Mouse (Mus musculus): Measurements from ENCODE around the gene Irgm1. TPM values are rescaled to one million over a fixed set of nuclear protein-coding genes. Genes with fewer than 3 reads are reported as not detected.

Gene Irgm1
- polyA plus RNA-seq, 1 experiment = 20.0 TPM

GRCm38 (mm10) chr11:48818346-48818745 is 53.1 kb downstream of the Irgm1 start:
- TF ChIP-seq CTCF (IDR thresholded peaks at IDR 0.05; ENCODE audit: borderline replicate concordance, control insufficient read depth, extremely low read depth, insufficient read depth, low read length, poor library complexity) = no peak
- TF ChIP-seq POLR2A (IDR thresholded peaks at IDR 0.05; ENCODE audit: control insufficient read depth, extremely low read depth, insufficient read depth, low read length, poor library complexity) = no peak
- Histone ChIP-seq H3K4me1 (replicated peaks; ENCODE audit: control insufficient read depth, insufficient read depth, low read length) (peaks cover 10% of the 10 kb centered on the region), H3K27me3 (ENCODE audit: control insufficient read depth, insufficient read depth, low read length) (no peaks in the 10 kb centered on the region), H3K27ac (ENCODE audit: control insufficient read depth, insufficient read depth, low read length) (no peak overlapping the region), H3K4me3 (ENCODE audit: control insufficient read depth, insufficient read depth, low read length) (no peak overlapping the region), H3K36me3 (ENCODE audit: control insufficient read depth, insufficient read depth, low read length) (no peaks in the 10 kb centered on the region)
- under 1% methylated on average over 16 of the region's 16 CpGs for WGBS
- peak; percentile 83 for DNase-seq

DNA sequence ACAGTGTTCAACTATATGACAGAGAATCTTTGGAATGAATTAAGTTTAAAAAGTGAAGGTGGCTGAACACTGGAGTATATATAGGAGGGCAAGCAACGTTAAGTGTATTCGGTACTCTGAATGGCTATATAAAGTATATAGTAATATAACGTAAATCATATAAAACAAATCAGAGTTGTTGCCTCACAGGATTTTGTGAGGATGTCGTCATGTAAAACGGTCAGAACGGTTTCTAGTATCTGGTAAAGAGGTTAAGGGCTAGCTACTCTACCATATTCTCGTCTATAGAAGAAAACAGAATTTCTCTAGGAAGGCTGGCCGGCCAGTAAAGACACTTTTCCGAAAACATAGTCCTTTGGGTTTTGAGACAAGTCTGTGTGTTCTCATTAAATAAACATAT is 53.7 kb downstream of the Irgm1 start:
- WGBS = 3% methylated on average over 9 of the region's 9 CpGs
- no peak overlapping the region for H3K27ac ChIP-seq (ENCODE audit: control insufficient read depth, insufficient read depth, low read length)
- H3K27me3 ChIP-seq (ENCODE audit: control insufficient read depth, insufficient read depth, low read length) = no peaks in the 10 kb centered on the region
- peak overlapping the region; percentile 78 for H3K4me3 ChIP-seq (ENCODE audit: control insufficient read depth, insufficient read depth, low read length)
- H3K4me1 ChIP-seq (replicated peaks; ENCODE audit: control insufficient read depth, insufficient read depth, low read length) = peaks cover 10% of the 10 kb centered on the region
- no peak for TF ChIP-seq POLR2A (IDR thresholded peaks at IDR 0.05; ENCODE audit: control insufficient read depth, extremely low read depth, insufficient read depth, low read length, poor library complexity)
- no peak for TF ChIP-seq CTCF (IDR thresholded peaks at IDR 0.05; ENCODE audit: borderline replicate concordance, control insufficient read depth, extremely low read depth, insufficient read depth, low read length, poor library complexity)
- DNase-seq = no peak
- H3K36me3 ChIP-seq (ENCODE audit: control insufficient read depth, insufficient read depth, low read length) = no peaks in the 10 kb centered on the region

- no peaks in the 10 kb centered on the region for H3K27me3 ChIP-seq (ENCODE audit: control insufficient read depth, insufficient read depth, low read length)
- H3K27ac ChIP-seq (ENCODE audit: control insufficient read depth, insufficient read depth, low read length) = peak within 1 kb of the TSS; percentile 63
- peaks cover 10% of the 10 kb centered on the region for H3K4me1 ChIP-seq (replicated peaks; ENCODE audit: control insufficient read depth, insufficient read depth, low read length)
- H3K36me3 ChIP-seq (ENCODE audit: control insufficient read depth, insufficient read depth, low read length) = peaks cover 5% of the 10 kb centered on the region
- H3K4me3 ChIP-seq (ENCODE audit: control insufficient read depth, insufficient read depth, low read length) = peak within 1 kb of the TSS; percentile 78
- peak; percentile 99 for DNase-seq
- 0 out of 2 replicates have a peak, but pooled peaks have one; percentile 10 for TF ChIP-seq CTCF (IDR thresholded peaks at IDR 0.05; ENCODE audit: borderline replicate concordance, control insufficient read depth, extremely low read depth, insufficient read depth, low read length, poor library complexity)
- peak; percentile 34; the same call in 1 of the 2 replicates for TF ChIP-seq POLR2A (IDR thresholded peaks at IDR 0.05; ENCODE audit: control insufficient read depth, extremely low read depth, insufficient read depth, low read length, poor library complexity)
- under 1% methylated on average over 77 of the region's 77 CpGs for WGBS
Measured at GRCm38 (mm10) chr11:48816800-48817665, 54.5 kb downstream of the Irgm1 start, which contains the start of gene Trim41. Trim41 (minus strand) TSS chr11:48817353.

DNA sequence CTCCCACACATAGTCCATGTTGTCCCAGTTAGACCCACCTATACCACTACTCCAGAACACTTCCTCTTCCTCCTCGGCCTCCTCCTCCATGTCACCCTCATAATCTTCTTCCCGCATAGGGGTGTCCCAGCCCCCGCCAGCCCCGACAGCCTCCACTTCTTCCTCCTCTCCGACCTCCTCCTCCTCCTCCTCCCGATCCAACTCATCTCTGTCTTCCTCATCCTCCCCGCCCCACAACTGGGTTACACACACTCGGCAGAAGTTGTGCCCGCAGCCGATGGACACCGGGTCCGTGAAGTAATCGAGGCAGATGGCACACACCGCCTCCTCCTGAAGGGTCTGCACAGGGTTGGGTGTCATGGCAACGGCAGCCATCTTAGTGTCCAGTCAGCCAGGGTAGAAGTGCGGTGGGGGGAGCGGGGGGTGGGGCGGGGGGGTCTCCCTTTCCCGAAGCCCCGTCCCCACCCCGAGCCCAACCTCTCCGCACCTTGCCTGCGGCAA is 55.2 kb downstream of the Irgm1 start:
- no peak for DNase-seq
- Histone ChIP-seq H3K27ac (ENCODE audit: control insufficient read depth, insufficient read depth, low read length) (no peak overlapping the region), H3K4me3 (ENCODE audit: control insufficient read depth, insufficient read depth, low read length) (peak overlapping the region; percentile 77), H3K36me3 (ENCODE audit: control insufficient read depth, insufficient read depth, low read length) (peaks cover 10% of the 10 kb centered on the region), H3K27me3 (ENCODE audit: control insufficient read depth, insufficient read depth, low read length) (no peaks in the 10 kb centered on the region), H3K4me1 (replicated peaks; ENCODE audit: control insufficient read depth, insufficient read depth, low read length) (peaks cover 10% of the 10 kb centered on the region)
- no peak for TF ChIP-seq POLR2A (IDR thresholded peaks at IDR 0.05; ENCODE audit: control insufficient read depth, extremely low read depth, insufficient read depth, low read length, poor library complexity)
- no peak for TF ChIP-seq CTCF (IDR thresholded peaks at IDR 0.05; ENCODE audit: borderline replicate concordance, control insufficient read depth, extremely low read depth, insufficient read depth, low read length, poor library complexity)
- WGBS = 1% methylated on average over 23 of the region's 23 CpGs

DNA sequence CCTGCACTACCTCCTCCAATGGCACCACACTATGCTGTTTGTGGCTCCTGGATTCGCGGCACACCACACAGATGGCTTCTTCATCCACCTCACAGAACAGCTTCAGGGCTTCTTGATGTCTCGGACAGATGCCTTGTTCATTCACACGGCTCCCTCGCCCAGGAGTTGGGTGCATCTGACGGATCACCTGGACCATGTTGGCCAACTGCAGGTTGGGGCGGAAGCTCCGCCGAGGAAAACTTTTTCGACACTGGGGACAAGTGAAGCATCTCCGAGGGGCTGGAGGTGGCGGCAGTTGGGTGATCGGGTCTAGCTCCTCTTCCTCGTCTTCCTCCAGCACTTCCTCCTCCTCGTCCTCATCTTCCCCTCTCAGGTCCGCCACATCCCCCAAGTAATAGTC is 55.6 kb downstream of the Irgm1 start:
- Histone ChIP-seq H3K4me1 (replicated peaks; ENCODE audit: control insufficient read depth, insufficient read depth, low read length) (peaks cover 10% of the 10 kb centered on the region), H3K4me3 (ENCODE audit: control insufficient read depth, insufficient read depth, low read length) (peak overlapping the region; percentile 77), H3K27me3 (ENCODE audit: control insufficient read depth, insufficient read depth, low read length) (no peaks in the 10 kb centered on the region), H3K36me3 (ENCODE audit: control insufficient read depth, insufficient read depth, low read length) (peaks cover 15% of the 10 kb centered on the region), H3K27ac (ENCODE audit: control insufficient read depth, insufficient read depth, low read length) (no peak overlapping the region)
- TF ChIP-seq POLR2A (IDR thresholded peaks at IDR 0.05; ENCODE audit: control insufficient read depth, extremely low read depth, insufficient read depth, low read length, poor library complexity) (no peak), CTCF (IDR thresholded peaks at IDR 0.05; ENCODE audit: borderline replicate concordance, control insufficient read depth, extremely low read depth, insufficient read depth, low read length, poor library complexity) (no peak)
- 66% methylated on average over 16 of the region's 16 CpGs for WGBS
- DNase-seq = peak; percentile 11

DNA sequence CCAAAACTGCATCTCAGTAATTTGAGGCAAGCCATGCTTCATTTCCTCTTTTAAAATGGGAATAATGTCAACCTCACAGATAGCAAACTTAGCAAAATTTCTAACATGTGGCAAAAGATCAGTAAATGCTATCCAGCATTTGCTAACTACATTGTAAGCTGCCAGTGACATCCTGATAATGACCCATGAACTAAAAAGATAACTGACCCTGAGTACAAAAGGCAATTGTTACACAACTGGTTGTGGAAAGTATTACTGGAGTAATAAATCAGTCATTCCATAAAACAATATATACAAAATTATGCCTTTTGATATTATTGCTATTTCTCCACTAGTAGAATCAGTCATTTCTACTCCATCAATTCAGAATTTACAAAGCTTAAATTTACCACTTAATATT is 57.7 kb downstream of the Irgm1 start:
- Histone ChIP-seq H3K4me1 (replicated peaks; ENCODE audit: control insufficient read depth, insufficient read depth, low read length) (peaks cover 10% of the 10 kb centered on the region), H3K4me3 (ENCODE audit: control insufficient read depth, insufficient read depth, low read length) (no peak overlapping the region), H3K36me3 (ENCODE audit: control insufficient read depth, insufficient read depth, low read length) (peaks cover 28% of the 10 kb centered on the region), H3K27ac (ENCODE audit: control insufficient read depth, insufficient read depth, low read length) (no peak overlapping the region), H3K27me3 (ENCODE audit: control insufficient read depth, insufficient read depth, low read length) (no peaks in the 10 kb centered on the region)
- no peak for DNase-seq
- no peak for TF ChIP-seq CTCF (IDR thresholded peaks at IDR 0.05; ENCODE audit: borderline replicate concordance, control insufficient read depth, extremely low read depth, insufficient read depth, low read length, poor library complexity)
- no peak for TF ChIP-seq POLR2A (IDR thresholded peaks at IDR 0.05; ENCODE audit: control insufficient read depth, extremely low read depth, insufficient read depth, low read length, poor library complexity)

Other genes with a start within 250 kb of the Irgm1 start
- gene Rack1, start 71.4 kb downstream of the Irgm1 start, polyA plus RNA-seq (2012; rRNA removed) = 3,906 and 3,990 TPM in 2 replicates
- 41.7 and 41.9 TPM in 2 replicates for gene Trim41, start 54.3 kb downstream of the Irgm1 start, polyA plus RNA-seq (2012; rRNA removed)
- 11.6 and 13.0 TPM in 2 replicates for gene Trim7, start 45.5 kb downstream of the Irgm1 start, polyA plus RNA-seq (2012; rRNA removed)
- 8.1 and 20.2 TPM in 2 replicates for gene Gm12184, start 45.0 kb downstream of the Irgm1 start, polyA plus RNA-seq (2012; rRNA removed)
- 0.34 and 0.47 TPM in 2 replicates for gene Gm5431, start 30.5 kb upstream of the Irgm1 start, polyA plus RNA-seq (2012; rRNA removed)
- gene Psme2b, start 74.5 kb upstream of the Irgm1 start, polyA plus RNA-seq (2012; rRNA removed) = 11.4 and 11.5 TPM in 2 replicates
- gene Olfr56, start 107.2 kb upstream of the Irgm1 start, polyA plus RNA-seq (2012; rRNA removed) = 0.46 and 0.75 TPM in 2 replicates
- gene 9930111J21Rik1, start 107.7 kb upstream of the Irgm1 start, polyA plus RNA-seq (2012; rRNA removed) = 6.8 and 8.0 TPM in 2 replicates
- 0.31 and 0.73 TPM in 2 replicates for gene Gm12185, start 120.5 kb upstream of the Irgm1 start, polyA plus RNA-seq (2012; rRNA removed)
- 8.2 and 10.6 TPM in 2 replicates for gene Tgtp1, start 122.5 kb upstream of the Irgm1 start, polyA plus RNA-seq (2012; rRNA removed)
- 4.0 and 4.1 TPM in 2 replicates for gene 9930111J21Rik2, start 179.6 kb upstream of the Irgm1 start, polyA plus RNA-seq (2012; rRNA removed)
- gene Tgtp2, start 192.5 kb upstream of the Irgm1 start, polyA plus RNA-seq (2012; rRNA removed) = 26.0 and 29.1 TPM in 2 replicates
- 37.5 and 45.3 TPM in 2 replicates for gene Ifi47, start 204.9 kb upstream of the Irgm1 start, polyA plus RNA-seq (2012; rRNA removed)
- 0.19 TPM in 1 of 2 replicates, not detected in the other for gene Olfr1396, start 243.2 kb upstream of the Irgm1 start, polyA plus RNA-seq (2012; rRNA removed)

All from thymus, adult 2 months (tissue).